Mouse (Mus musculus) intestine, embryonic 16.5 days (tissue): ENCODE data around the gene Tspan2. TPM values are rescaled to one million over a fixed set of nuclear protein-coding genes. Genes with fewer than 3 reads are reported as not detected.

Experiments
- ATAC-seq: fragments of 200-750 bp; cut with Nextera tagmentation; 2 replicates; pipeline ENCODE4 v1.8.0; 2017; ENCODE audit warnings: moderate TSS enrichment, moderate library complexity
- H3K27ac ChIP-seq: fragments of 300-500 bp; sonication (generic); 2 replicates; pipeline ENCODE4 v1.5.1; 2014; ENCODE audit warnings: mild to moderate bottlenecking, low read length
- H3K27me3 ChIP-seq: fragments of 300-500 bp; sonication (generic); replicated peaks from 2 replicates; pipeline ENCODE4 v1.6.1; 2014; ENCODE audit warnings: low read length, control low read depth, mixed read lengths; ENCODE audit not compliant: control insufficient read depth, insufficient read depth
- H3K36me3 ChIP-seq: fragments of 300-500 bp; sonication (generic); 2 replicates; pipeline ENCODE4 v1.6.1; 2014; ENCODE audit warnings: low read length, control low read depth; ENCODE audit not compliant: control insufficient read depth, insufficient read depth
- H3K4me1 ChIP-seq: fragments of 300-500 bp; sonication (generic); 2 replicates; pipeline ENCODE4 v1.6.1; 2014; ENCODE audit warnings: low read length, control low read depth, mixed read lengths; ENCODE audit not compliant: control insufficient read depth, insufficient read depth
- H3K4me2 ChIP-seq: fragments of 300-500 bp; sonication (generic); 2 replicates; pipeline ENCODE4 v1.6.1; 2014; ENCODE audit warnings: low read depth, low read length, control low read depth
- H3K4me3 ChIP-seq: fragments of 300-500 bp; sonication (generic); 2 replicates; pipeline ENCODE4 v1.5.1; 2014; ENCODE audit warnings: mild to moderate bottlenecking, low read length
- H3K9ac ChIP-seq: fragments of 300-500 bp; sonication (generic); 2 replicates; pipeline ENCODE4 v1.6.1; 2014; ENCODE audit warnings: low read depth, low read length
- H3K9me3 ChIP-seq: fragments of 300-500 bp; sonication (generic); 2 replicates; pipeline ENCODE4 v1.6.1; 2016; ENCODE audit warnings: low read length, control low read depth; ENCODE audit not compliant: control insufficient read depth
- WGBS: fragments of 180-500 bp; shearing (Covaris S2); extraction: QIAGEN DNeasy Blood & Tissue Kit; methylation state at CpG from one replicate; pipeline ENCODE4 v1.1.7; 2014; 5-methylcytosine and 5-hydroxymethylcytosine counted together
- polyA plus RNA-seq: library from polyadenylated mRNA; unstranded; fragments of >200 nt; fragmentation: Nextera tagmentation; extraction: Ambion mirVana; gene quantifications from 2 replicates; pipeline ENCODE4 v1.2.1, GENCODE M21; 2015

Tspan2 gene
- polyA plus RNA-seq: 15.0 and 15.2 TPM in 2 replicates

DNA sequence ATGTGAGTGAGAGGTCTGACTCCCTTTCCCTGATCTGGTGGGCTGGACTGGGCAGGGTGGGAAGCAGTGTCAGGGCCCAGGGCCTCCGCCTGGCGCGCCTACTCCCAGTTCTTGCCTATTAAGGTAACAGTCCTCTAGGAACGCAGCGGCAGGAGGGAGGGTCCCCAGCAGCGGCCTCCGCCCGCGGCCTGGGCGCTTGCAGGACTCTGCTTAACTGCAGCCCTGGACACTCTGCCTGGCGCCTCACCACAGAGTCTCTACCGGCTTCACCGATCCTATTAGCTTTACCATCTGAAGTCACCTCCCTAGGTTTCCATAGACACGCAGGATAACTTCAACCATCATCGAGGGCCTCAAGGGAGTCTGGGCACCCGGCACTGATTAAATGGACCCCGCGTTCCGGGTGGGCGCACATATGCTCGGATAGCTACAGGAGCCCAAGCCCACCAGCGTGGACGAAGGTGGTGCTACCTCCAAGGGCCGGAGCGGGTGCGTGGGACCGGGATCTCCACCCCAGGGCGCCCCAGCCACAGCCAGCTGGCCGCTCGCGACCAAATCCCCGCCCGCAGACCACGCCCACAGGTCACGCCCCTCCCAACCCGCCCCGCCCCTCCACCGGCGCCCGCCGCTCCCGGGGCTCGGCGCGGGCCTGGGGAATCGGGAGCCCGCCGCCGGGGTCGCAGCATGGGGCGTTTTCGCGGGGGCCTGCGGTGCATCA is at the start of gene Tspan2:
Gene Tspan2, plus strand, starts transcription at position 217 of the 718 bp plus-strand sequence.
- Histone ChIP-seq H3K4me3 (peak within 1 kb of the TSS; percentile 78), H3K9ac (peak within 1 kb of the TSS; percentile 75), H3K27me3 (no peaks in the 10 kb centered on the region), H3K4me2 (peak within 1 kb of the TSS; percentile 89), H3K27ac (peak within 1 kb of the TSS; percentile 85), H3K4me1 (peaks cover 22% of the 10 kb centered on the region), H3K36me3 (no peaks in the 10 kb centered on the region), H3K9me3 (no peaks in the 10 kb centered on the region)
- under 1% methylated on average over 39 of the region's 54 CpGs for WGBS
- ATAC-seq: peak; percentile 87

DNA sequence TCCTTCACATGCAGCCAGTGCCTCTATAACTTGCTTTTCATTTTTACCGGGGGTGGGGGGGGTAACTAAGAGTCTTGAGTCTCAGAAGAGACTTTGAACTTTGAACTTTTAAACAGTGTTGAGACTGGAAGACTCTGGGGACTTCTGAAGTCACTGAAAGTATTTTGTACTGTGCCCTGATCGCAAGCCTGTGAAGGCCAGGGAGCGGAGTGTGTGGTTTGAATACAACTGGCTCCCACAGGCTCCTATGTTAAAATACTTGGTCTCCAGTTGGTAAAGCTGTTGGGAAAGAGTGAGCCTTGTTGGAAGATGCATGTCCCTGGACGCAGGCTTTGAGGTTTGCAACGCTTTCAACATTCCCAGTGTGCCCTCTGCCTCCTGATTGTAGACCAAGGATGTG is 47.5 kb upstream of the Tspan2 start:
- H3K4me1 ChIP-seq: no peaks in the 10 kb centered on the region

DNA sequence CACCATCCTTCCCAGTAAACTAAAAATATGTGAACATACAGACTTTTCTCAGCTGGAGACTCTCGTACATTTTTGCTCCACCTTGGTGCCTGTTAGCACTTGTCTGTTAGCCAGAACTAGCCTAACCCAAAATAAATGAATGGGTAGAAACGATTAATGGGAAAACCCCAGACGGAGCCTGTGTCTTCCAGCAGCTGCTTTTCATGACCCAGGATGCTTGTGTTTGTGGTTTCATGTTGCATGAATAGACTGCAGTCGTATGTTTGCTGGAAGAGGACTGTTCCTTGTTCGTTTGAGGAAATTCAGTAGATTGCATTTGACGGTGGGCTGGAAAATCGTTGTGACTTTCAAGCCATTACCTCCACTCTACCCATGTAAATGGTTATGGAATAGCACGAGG is 46.5 kb upstream of the Tspan2 start:
- no peak overlapping the region for H3K9ac ChIP-seq
- H3K27ac ChIP-seq: no peak overlapping the region
- WGBS: 62% methylated on average over 8 of the region's 8 CpGs
- H3K9me3 ChIP-seq: no peaks in the 10 kb centered on the region
- H3K36me3 ChIP-seq: no peaks in the 10 kb centered on the region
- no peak overlapping the region for H3K4me2 ChIP-seq
- no peak overlapping the region for H3K4me3 ChIP-seq
- H3K27me3 ChIP-seq: no peaks in the 10 kb centered on the region
- no peak for ATAC-seq
- H3K4me1 ChIP-seq: no peaks in the 10 kb centered on the region

More for the DNA sequence above, 47.5 kb upstream of the Tspan2 start:
- H3K4me3 ChIP-seq: no peak overlapping the region
- H3K27ac ChIP-seq: no peak overlapping the region
- H3K27me3 ChIP-seq: no peaks in the 10 kb centered on the region
- H3K36me3 ChIP-seq: no peaks in the 10 kb centered on the region
- 85% methylated on average over 5 of the region's 5 CpGs for WGBS
- ATAC-seq: no peak
- no peak overlapping the region for H3K9ac ChIP-seq
- H3K4me2 ChIP-seq: no peak overlapping the region
- no peaks in the 10 kb centered on the region for H3K9me3 ChIP-seq

DNA sequence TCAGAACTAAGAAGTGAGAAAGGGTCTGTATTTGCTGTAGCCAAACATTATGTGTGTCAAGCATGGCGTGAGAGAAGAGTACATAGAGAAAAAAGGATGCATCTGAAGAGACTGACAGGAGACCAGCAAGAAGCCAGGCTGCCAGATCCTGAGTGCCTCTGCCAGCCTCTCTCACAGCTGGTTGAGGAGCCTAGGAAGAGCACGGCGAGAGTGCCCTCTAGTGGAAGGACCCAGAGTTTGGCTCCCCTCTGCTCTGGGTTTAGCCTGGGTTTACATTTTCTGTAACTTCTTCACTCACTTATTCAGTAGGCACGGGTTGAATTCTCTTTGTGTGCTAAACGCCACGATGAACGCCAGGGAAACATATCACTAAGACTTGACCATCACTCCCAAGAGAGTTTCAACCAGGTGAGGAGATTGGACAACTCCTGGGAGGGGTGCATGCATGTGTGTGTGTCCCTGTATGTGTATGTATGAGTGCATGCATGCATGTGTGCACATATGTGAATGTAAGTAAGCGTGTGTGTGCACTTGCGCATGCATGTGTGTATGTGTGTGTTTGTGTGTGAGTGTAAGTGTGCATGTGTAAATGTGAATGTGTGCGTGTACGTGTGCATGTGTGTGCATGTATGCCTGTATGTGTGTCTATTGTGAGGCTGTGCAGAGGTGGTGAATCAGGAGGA is 42.4 kb upstream of the Tspan2 start:
- WGBS: 39% methylated on average over 11 of the region's 11 CpGs
- Histone ChIP-seq H3K4me2 (no peak overlapping the region), H3K4me1 (no peaks in the 10 kb centered on the region), H3K4me3 (no peak overlapping the region), H3K9me3 (no peaks in the 10 kb centered on the region), H3K9ac (no peak overlapping the region), H3K27ac (no peak overlapping the region), H3K36me3 (no peaks in the 10 kb centered on the region), H3K27me3 (no peaks in the 10 kb centered on the region)
- peak; percentile 58; the same call in 1 of the 2 replicates for ATAC-seq

DNA sequence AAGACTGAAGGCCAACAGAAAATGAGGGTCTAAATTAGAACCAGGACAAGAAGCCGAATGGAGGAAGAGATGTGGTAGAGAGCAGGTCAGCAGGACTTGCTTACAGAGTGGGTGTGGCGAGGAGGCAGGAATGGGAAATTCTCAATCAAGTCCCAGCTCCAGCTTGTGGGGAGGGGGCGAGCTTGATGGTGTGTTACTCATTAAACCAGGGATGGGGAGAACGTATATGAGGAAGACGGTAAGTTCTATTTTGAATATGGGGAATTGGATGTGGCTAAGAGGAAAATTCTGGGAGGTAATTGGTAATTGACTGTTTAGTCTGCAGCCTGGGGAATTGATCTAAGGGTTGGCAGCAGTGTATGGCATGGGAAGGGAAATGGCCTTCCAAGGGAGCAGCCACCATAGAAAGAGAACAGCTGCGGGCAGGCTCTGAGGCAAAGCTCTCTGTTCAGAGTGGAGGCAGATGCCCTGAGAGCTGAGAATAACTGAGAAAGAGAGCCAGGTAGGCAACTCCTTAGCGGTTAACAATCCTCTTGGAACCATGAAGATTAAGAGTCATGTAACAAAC is 41.5 kb upstream of the Tspan2 start:
- Histone ChIP-seq H3K27ac (no peak overlapping the region), H3K36me3 (no peaks in the 10 kb centered on the region), H3K9ac (no peak overlapping the region), H3K4me3 (no peak overlapping the region), H3K4me2 (no peak overlapping the region), H3K9me3 (no peaks in the 10 kb centered on the region), H3K4me1 (no peaks in the 10 kb centered on the region), H3K27me3 (no peaks in the 10 kb centered on the region)
- 70% methylated on average over 7 of the region's 7 CpGs for WGBS
- ATAC-seq: no peak

DNA sequence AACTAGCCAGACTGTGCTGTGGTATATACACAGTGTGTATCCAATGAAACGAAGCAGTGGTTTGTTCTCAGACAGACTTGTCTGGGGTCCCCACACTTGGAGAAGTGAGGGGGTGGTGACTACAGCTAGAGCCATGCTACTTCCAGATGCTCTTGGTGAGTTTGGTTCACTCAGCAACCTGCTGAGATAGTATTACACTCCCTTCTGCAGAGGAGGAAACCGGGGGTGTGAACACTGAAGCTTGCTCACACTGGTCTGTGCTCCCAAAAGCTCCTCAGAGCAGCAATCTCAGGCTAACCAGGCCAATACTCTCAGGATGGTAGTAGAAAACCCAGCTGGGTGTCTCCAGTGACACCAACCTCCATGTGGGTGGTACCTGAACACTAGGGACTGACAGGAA is 36.2 kb upstream of the Tspan2 start:
- Histone ChIP-seq H3K4me2 (no peak overlapping the region), H3K9me3 (no peaks in the 10 kb centered on the region), H3K27ac (no peak overlapping the region), H3K4me3 (no peak overlapping the region), H3K27me3 (no peaks in the 10 kb centered on the region), H3K36me3 (no peaks in the 10 kb centered on the region), H3K4me1 (no peaks in the 10 kb centered on the region), H3K9ac (no peak overlapping the region)
- no peak for ATAC-seq
- WGBS: 64% methylated on average over 2 of the region's 2 CpGs

DNA sequence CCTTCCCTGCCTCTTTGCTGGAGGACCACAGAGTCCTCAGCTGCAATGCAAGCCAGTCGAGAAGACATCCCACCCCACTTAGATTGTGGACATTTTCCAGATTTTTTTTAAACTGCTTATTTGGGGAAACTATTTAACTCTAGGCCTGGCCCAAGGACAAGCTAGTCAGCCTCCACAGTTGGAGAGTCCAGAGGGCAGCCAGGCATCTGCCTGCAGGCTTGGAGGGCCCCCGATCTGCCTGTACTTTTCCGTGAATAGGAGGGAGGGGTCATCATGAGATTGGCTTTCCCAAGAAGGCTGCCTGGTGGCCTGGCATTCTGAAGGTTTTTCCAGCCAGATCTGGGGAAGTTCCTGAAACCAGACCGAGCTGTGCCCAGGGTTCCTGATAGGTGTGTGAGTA is 33.0 kb upstream of the Tspan2 start:
- no peaks in the 10 kb centered on the region for H3K4me1 ChIP-seq
- WGBS: 67% methylated on average over 4 of the region's 4 CpGs
- no peak; the same call in 1 of the 2 replicates for ATAC-seq
- H3K4me3 ChIP-seq: no peak overlapping the region
- H3K27me3 ChIP-seq: no peaks in the 10 kb centered on the region
- H3K27ac ChIP-seq: no peak overlapping the region
- H3K9me3 ChIP-seq: no peaks in the 10 kb centered on the region
- no peaks in the 10 kb centered on the region for H3K36me3 ChIP-seq
- no peak overlapping the region for H3K4me2 ChIP-seq
- no peak overlapping the region for H3K9ac ChIP-seq

DNA sequence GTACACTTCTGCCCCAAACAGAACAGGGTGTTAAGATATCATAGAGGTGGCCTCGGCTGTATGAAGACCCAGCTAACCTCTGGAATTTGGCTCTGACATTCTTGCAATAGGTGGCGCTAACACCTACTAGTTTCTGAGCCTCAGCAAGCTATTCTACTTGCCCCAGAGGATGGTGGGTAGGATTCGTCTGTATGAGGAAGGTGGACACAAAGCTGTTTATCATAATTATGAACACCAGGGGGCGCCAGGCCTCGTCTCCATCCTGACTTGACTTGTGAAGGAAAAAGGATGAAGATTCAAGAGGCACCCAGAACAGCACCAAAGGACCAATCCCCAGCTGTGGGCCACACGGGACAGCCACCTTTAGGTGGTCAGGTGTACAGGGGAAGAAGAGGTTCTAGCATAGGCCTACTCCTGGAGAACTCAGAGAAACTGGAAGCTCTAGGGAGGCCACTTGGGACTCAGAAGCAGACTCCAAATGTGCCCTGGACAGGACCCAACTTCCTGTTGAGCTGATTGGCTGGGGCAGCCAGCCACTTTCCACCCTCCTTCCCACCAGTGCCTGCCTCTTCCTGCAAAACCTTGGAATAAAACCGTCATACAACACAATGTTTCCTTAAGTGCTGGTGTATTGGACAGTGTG is 32.3 kb upstream of the Tspan2 start:
- ATAC-seq: 0 out of 2 replicates have a peak, but pooled peaks have one; percentile 26
- H3K36me3 ChIP-seq: no peaks in the 10 kb centered on the region
- WGBS: 53% methylated on average over 7 of the region's 7 CpGs
- no peaks in the 10 kb centered on the region for H3K4me1 ChIP-seq
- no peak overlapping the region for H3K4me2 ChIP-seq
- no peaks in the 10 kb centered on the region for H3K9me3 ChIP-seq
- no peak overlapping the region for H3K9ac ChIP-seq
- H3K27ac ChIP-seq: no peak overlapping the region
- H3K27me3 ChIP-seq: no peaks in the 10 kb centered on the region
- no peak overlapping the region for H3K4me3 ChIP-seq

DNA sequence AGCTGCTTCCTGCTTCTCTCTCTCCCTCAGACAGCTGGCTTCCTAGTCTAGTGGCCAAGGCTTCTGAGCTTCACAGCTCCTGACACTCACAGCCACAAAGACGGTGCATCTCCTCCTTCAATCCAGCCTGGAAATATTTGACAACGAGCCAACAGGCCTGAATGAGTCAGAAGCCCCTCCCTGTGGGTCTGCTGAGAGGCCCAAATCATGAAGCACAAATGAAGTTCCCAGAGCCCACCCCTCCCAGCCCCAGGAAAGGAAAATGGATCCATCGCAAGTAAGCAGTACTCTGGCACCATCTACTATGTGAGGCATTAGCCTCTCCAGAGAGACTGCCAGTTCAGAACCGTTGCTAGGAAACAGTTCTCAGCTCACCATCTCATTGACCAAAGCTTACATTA is 30.3 kb upstream of the Tspan2 start:
- WGBS: 49% methylated on average over 4 of the region's 4 CpGs
- ATAC-seq: no peak
- Histone ChIP-seq H3K4me1 (no peaks in the 10 kb centered on the region), H3K9me3 (no peaks in the 10 kb centered on the region), H3K4me3 (no peak overlapping the region), H3K4me2 (no peak overlapping the region), H3K27ac (no peak overlapping the region), H3K27me3 (no peaks in the 10 kb centered on the region), H3K36me3 (no peaks in the 10 kb centered on the region), H3K9ac (no peak overlapping the region)
